Mouse (Mus musculus): ENCODE data around the gene Dysf.
A peak's percentile ranks its signal among the peaks of the same experiment; 100 is the strongest.

Gene Dysf

GRCm38 (mm10) chr6:84156481-84157025 is 148.2 kb downstream of the Dysf start:
- peak in 1 of 2 experiments; percentile 28 for DNase-seq (ENCODE audit: low spot score in 2 of 2)

GRCm38 (mm10) chr6:84159046-84159445 is 150.7 kb downstream of the Dysf start:
- DNase-seq (ENCODE audit: low spot score in 2 of 2): no peak

GRCm38 (mm10) chr6:84167612-84168011 is 159.2 kb downstream of the Dysf start:
- DNase-seq (ENCODE audit: low spot score in 2 of 2): no peak

- DNase-seq (ENCODE audit: low spot score in 2 of 2): no peak
Measured at GRCm38 (mm10) chr6:84168571-84168970, 160.2 kb downstream of the Dysf start.

GRCm38 (mm10) chr6:84173626-84174025 is 165.2 kb downstream of the Dysf start:
- no peak for DNase-seq (ENCODE audit: low spot score in 2 of 2)

- no peak for DNase-seq (ENCODE audit: low spot score in 2 of 2)
Measured at GRCm38 (mm10) chr6:84178776-84179405, 170.5 kb downstream of the Dysf start.

GRCm38 (mm10) chr6:84181452-84181851 is 173.1 kb downstream of the Dysf start:
- peak; percentile 71 to 75 for DNase-seq (ENCODE audit: low spot score in 2 of 2)

GRCm38 (mm10) chr6:84191656-84192250 is 183.4 kb downstream of the Dysf start:
- DNase-seq (ENCODE audit: low spot score in 2 of 2): no peak

GRCm38 (mm10) chr6:84196511-84196910 is 188.1 kb downstream of the Dysf start:
- DNase-seq (ENCODE audit: low spot score in 2 of 2): no peak

GRCm38 (mm10) chr6:84197811-84198213 is 189.4 kb downstream of the Dysf start:
- no peak for DNase-seq (ENCODE audit: low spot score in 2 of 2)

GRCm38 (mm10) chr6:84201721-84202490 is 193.5 kb downstream of the Dysf start:
- DNase-seq (ENCODE audit: low spot score in 2 of 2): no peak

- no peak for DNase-seq (ENCODE audit: low spot score in 2 of 2)
Measured at GRCm38 (mm10) chr6:84205611-84206010, 197.2 kb downstream of the Dysf start.

- DNase-seq (ENCODE audit: low spot score in 2 of 2): no peak
Measured at GRCm38 (mm10) chr6:84208589-84208988, 200.2 kb downstream of the Dysf start.

- DNase-seq (ENCODE audit: low spot score in 2 of 2): peak; percentile 60 to 64
Measured at GRCm38 (mm10) chr6:84209736-84210434, 201.5 kb downstream of the Dysf start.

- no peak for DNase-seq (ENCODE audit: low spot score in 2 of 2)
Measured at GRCm38 (mm10) chr6:84211473-84211872, 203.1 kb downstream of the Dysf start.

GRCm38 (mm10) chr6:84213101-84213500 is 204.7 kb downstream of the Dysf start:
- peak in 1 of 2 experiments; percentile 32 for DNase-seq (ENCODE audit: low spot score in 2 of 2)

GRCm38 (mm10) chr6:84217216-84217933 is 209.0 kb downstream of the Dysf start:
- no peak for DNase-seq (ENCODE audit: low spot score in 2 of 2)

- DNase-seq (ENCODE audit: low spot score in 2 of 2): no peak
Measured at GRCm38 (mm10) chr6:84219119-84219518, 210.7 kb downstream of the Dysf start.

- DNase-seq (ENCODE audit: low spot score in 2 of 2): peak; percentile 69 to 70
Measured at GRCm38 (mm10) chr6:84224861-84225260, 216.5 kb downstream of the Dysf start.

GRCm38 (mm10) chr6:84225587-84225986 is 217.2 kb downstream of the Dysf start:
- peak; percentile 85 to 86 for DNase-seq (ENCODE audit: low spot score in 2 of 2)

GRCm38 (mm10) chr6:84228196-84228595 is 219.8 kb downstream of the Dysf start:
- no peak for DNase-seq (ENCODE audit: low spot score in 2 of 2)
